Mouse (Mus musculus): ENCODE data around the gene Kif22.

The Kif22 gene

GRCm38 (mm10) chr7:127030172-127030571 lies 12.1 kb downstream of the Kif22 start:
- no peak for DNase-seq

- no peak for DNase-seq
Measured at GRCm38 (mm10) chr7:127027885-127028284, 14.4 kb downstream of the Kif22 start.

GRCm38 (mm10) chr7:127026984-127027726 lies 15.1 kb downstream of the Kif22 start, which contains the start of gene Maz:
Gene Maz, minus strand, starts transcription at chr7:127027037.
- peak; percentile 99 for DNase-seq

GRCm38 (mm10) chr7:127026616-127026983 lies 15.7 kb downstream of the Kif22 start:
- no peak for DNase-seq

- peak; percentile 64 for DNase-seq
Measured at GRCm38 (mm10) chr7:127026161-127026600, 16.1 kb downstream of the Kif22 start.

- DNase-seq: peak; percentile 52
Measured at GRCm38 (mm10) chr7:127025556-127026160, 16.6 kb downstream of the Kif22 start.

- DNase-seq: peak; percentile 82
Measured at GRCm38 (mm10) chr7:127024755-127025555, 17.3 kb downstream of the Kif22 start.

GRCm38 (mm10) chr7:127023896-127024690 lies 18.2 kb downstream of the Kif22 start:
- no peak for DNase-seq

GRCm38 (mm10) chr7:127023272-127023691 lies 19.0 kb downstream of the Kif22 start:
- no peak for DNase-seq

GRCm38 (mm10) chr7:127022528-127023271 lies 19.6 kb downstream of the Kif22 start:
- no peak for DNase-seq

GRCm38 (mm10) chr7:127021563-127022527 lies 20.4 kb downstream of the Kif22 start:
- DNase-seq: no peak

GRCm38 (mm10) chr7:127020901-127021562 lies 21.2 kb downstream of the Kif22 start, which contains the start of the genes Gm42742 and Prrt2:
Gene Gm42742, minus strand, starts transcription at chr7:127021097.
Gene Prrt2, minus strand, starts transcription at chr7:127021211.
- peak; percentile 45 for DNase-seq

- no peak for DNase-seq
Measured at GRCm38 (mm10) chr7:127020491-127020890, 21.8 kb downstream of the Kif22 start.

GRCm38 (mm10) chr7:127020031-127020430 lies 22.2 kb downstream of the Kif22 start:
- no peak for DNase-seq

GRCm38 (mm10) chr7:127019306-127019960 lies 22.8 kb downstream of the Kif22 start:
- no peak for DNase-seq

- no peak for DNase-seq
Measured at GRCm38 (mm10) chr7:127018416-127019305, 23.6 kb downstream of the Kif22 start.

- no peak for DNase-seq
Measured at GRCm38 (mm10) chr7:127017950-127018345, 24.3 kb downstream of the Kif22 start.

Measured in lung, postnatal 14 days (tissue).